Mouse (Mus musculus): ENCODE data around the gene Grb10.

Gene Grb10

GRCm38 (mm10) chr11:11972401-11973110 is 65.9 kb downstream of the Grb10 start:
- in situ Hi-C loops (cut with MboI; ENCODE audit: unreplicated experiment in 2 of 2) = loop anchor here (5.0 kb wide), 3 partner anchors 150 to 515 kb away; partner anchors contain the start of genes Spata48 (in 1 of the 2) and Zpbp (in 1 of the 2)

- in situ Hi-C loops (cut with MboI; ENCODE audit: unreplicated experiment in 2 of 2) = loop anchor here (5.0 kb wide), 3 partner anchors 148 to 513 kb away; partner anchors contain the start of genes Spata48 (in 1 of the 2) and Zpbp (in 1 of the 2)
These were observed 68.2 kb downstream of the Grb10 start for GRCm38 (mm10) chr11:11970246-11970645.

- in situ Hi-C loops (cut with MboI; ENCODE audit: unreplicated experiment in 2 of 2) = loop anchor here in 1 of 2 experiments (10.0 kb wide), 2 partner anchors 284 to 404 kb away; partner anchors contain the start of gene Ikzf1
These were observed 69.7 kb downstream of the Grb10 start for GRCm38 (mm10) chr11:11968830-11969229.

GRCm38 (mm10) chr11:11967519-11967918 is 71.0 kb downstream of the Grb10 start:
- in situ Hi-C loops (cut with MboI; ENCODE audit: unreplicated experiment in 2 of 2) = loop anchor here in 1 of 2 experiments (10.0 kb wide), 2 partner anchors 283 to 403 kb away; partner anchors contain the start of gene Ikzf1

GRCm38 (mm10) chr11:11966220-11966619 is 72.3 kb downstream of the Grb10 start:
- in situ Hi-C loops (cut with MboI; ENCODE audit: unreplicated experiment in 2 of 2) = loop anchor here in 1 of 2 experiments (10.0 kb wide), 2 partner anchors 281 to 401 kb away; partner anchors contain the start of gene Ikzf1

GRCm38 (mm10) chr11:11965501-11966125 is 72.9 kb downstream of the Grb10 start:
- in situ Hi-C loops (cut with MboI; ENCODE audit: unreplicated experiment in 2 of 2) = loop anchor here in 1 of 2 experiments (10.0 kb wide), 2 partner anchors 281 to 401 kb away; partner anchors contain the start of gene Ikzf1

- in situ Hi-C loops (cut with MboI; ENCODE audit: unreplicated experiment in 2 of 2) = loop anchor here (5.0 to 10.0 kb wide), 4 partner anchors 92 to 400 kb away; partner anchors contain the start of gene Ikzf1 (in 1 of the 2)
These were observed 73.8 kb downstream of the Grb10 start for GRCm38 (mm10) chr11:11964729-11965128.

GRCm38 (mm10) chr11:11963587-11963986 is 74.9 kb downstream of the Grb10 start:
- in situ Hi-C loops (cut with MboI; ENCODE audit: unreplicated experiment in 2 of 2) = loop anchor here (5.0 to 10.0 kb wide), 4 partner anchors 91 to 399 kb away; partner anchors contain the start of gene Ikzf1 (in 1 of the 2)

GRCm38 (mm10) chr11:11963065-11963464 is 75.4 kb downstream of the Grb10 start:
- in situ Hi-C loops (cut with MboI; ENCODE audit: unreplicated experiment in 2 of 2) = loop anchor here (5.0 to 10.0 kb wide), 4 partner anchors 91 to 398 kb away; partner anchors contain the start of gene Ikzf1 (in 1 of the 2)

GRCm38 (mm10) chr11:11962629-11962954 is 75.9 kb downstream of the Grb10 start:
- in situ Hi-C loops (cut with MboI; ENCODE audit: unreplicated experiment in 2 of 2) = loop anchor here (5.0 to 10.0 kb wide), 4 partner anchors 90 to 398 kb away; partner anchors contain the start of gene Ikzf1 (in 1 of the 2)

- in situ Hi-C loops (cut with MboI; ENCODE audit: unreplicated experiment in 2 of 2) = loop anchor here (5.0 to 10.0 kb wide), 4 partner anchors 90 to 397 kb away; partner anchors contain the start of gene Ikzf1 (in 1 of the 2)
These were observed 76.4 kb downstream of the Grb10 start for GRCm38 (mm10) chr11:11961917-11962628.

GRCm38 (mm10) chr11:11960858-11961257 is 77.6 kb downstream of the Grb10 start:
- in situ Hi-C loops (cut with MboI; ENCODE audit: unreplicated experiment in 2 of 2) = loop anchor here (5.0 to 10.0 kb wide), 4 partner anchors 89 to 396 kb away; partner anchors contain the start of gene Ikzf1 (in 1 of the 2)

GRCm38 (mm10) chr11:11960227-11960626 is 78.3 kb downstream of the Grb10 start:
- in situ Hi-C loops (cut with MboI; ENCODE audit: unreplicated experiment in 2 of 2) = loop anchor here (5.0 to 10.0 kb wide), 4 partner anchors 88 to 395 kb away; partner anchors contain the start of gene Ikzf1 (in 1 of the 2)

- in situ Hi-C loops (cut with MboI; ENCODE audit: unreplicated experiment in 2 of 2) = no loop called here
These were observed 80.0 kb downstream of the Grb10 start for GRCm38 (mm10) chr11:11958479-11958878.

- in situ Hi-C loops (cut with MboI; ENCODE audit: unreplicated experiment in 2 of 2) = no loop called here
These were observed 80.5 kb downstream of the Grb10 start for GRCm38 (mm10) chr11:11958061-11958361.

- in situ Hi-C loops (cut with MboI; ENCODE audit: unreplicated experiment in 2 of 2) = no loop called here
These were observed 81.0 kb downstream of the Grb10 start for GRCm38 (mm10) chr11:11957211-11958060.

GRCm38 (mm10) chr11:11955783-11956182 is 82.7 kb downstream of the Grb10 start:
- in situ Hi-C loops (cut with MboI; ENCODE audit: unreplicated experiment in 2 of 2) = no loop called here

GRCm38 (mm10) chr11:11954606-11955005 is 83.9 kb downstream of the Grb10 start:
- in situ Hi-C loops (cut with MboI; ENCODE audit: unreplicated experiment in 2 of 2) = no loop called here

GRCm38 (mm10) chr11:11954115-11954438 is 84.4 kb downstream of the Grb10 start:
- in situ Hi-C loops (cut with MboI; ENCODE audit: unreplicated experiment in 2 of 2) = no loop called here

All from v-Abl transformed pro-B cells (cell line).